Mouse (Mus musculus) large intestine, adult 2 months (tissue): ENCODE measurements at regions not wholly inside any gene's neighbourhood (a gene's known extent, or its start where the extent isn't known, plus 50 kb on each side); places are given as distances from the start of the nearest gene placed in this dataset.

Experiments used
- DNase-seq: peaks from one replicate; pipeline ENCODE4 v3.0.0-alpha.2; 2012; ENCODE audit warnings: low read depth, low spot score
- WGBS: fragments of 180-500 bp; shearing (Covaris S2); methylation state at CpG from one replicate; pipeline ENCODE4 v1.1.7; 2018; 5-methylcytosine and 5-hydroxymethylcytosine counted together

DNA sequence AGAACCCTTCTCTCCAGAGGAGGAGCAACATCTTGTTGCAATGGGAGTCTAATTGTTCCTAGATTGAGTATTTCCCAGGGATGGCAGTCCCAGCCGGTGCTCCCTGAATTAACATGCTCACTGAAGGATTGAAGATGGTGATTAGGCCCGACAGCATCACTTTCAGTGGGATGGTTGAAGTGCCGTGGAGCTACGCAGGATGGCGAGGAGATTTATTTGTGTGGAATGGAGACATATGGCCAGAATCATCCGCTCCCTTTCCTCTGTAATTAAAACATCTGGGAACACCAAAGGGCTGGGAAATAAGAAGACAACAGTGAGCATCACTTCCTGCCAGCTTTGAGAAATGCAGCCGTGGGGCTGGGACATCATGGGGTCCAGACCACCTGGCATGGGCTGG, 512.4 kb downstream of the Dhx35 start:
- WGBS: 68% methylated on average over 7 of the region's 7 CpGs

DNA sequence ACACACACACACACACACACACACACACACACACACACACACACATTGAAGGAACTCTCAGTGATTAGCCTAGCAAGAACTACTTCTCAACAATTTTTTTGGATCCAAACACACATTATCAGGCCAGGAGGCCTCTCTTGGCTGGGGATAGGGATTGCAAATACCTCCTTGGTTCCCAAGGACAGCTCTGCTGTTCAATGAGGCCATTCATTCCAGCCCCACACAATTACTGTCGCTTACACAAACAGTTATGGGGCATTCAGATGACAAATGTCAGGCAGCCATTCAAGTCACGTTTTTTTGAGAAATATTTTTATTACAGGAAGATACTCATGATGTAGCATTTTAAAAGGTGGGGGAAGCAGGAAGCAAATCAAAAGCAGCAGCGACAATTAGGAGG, 540.1 kb downstream of the Dhx35 start:
- 22% methylated on average over 3 of the region's 3 CpGs for WGBS
- no peak for DNase-seq

More for the DNA sequence above, 512.4 kb downstream of the Dhx35 start:
- DNase-seq: no peak

DNA sequence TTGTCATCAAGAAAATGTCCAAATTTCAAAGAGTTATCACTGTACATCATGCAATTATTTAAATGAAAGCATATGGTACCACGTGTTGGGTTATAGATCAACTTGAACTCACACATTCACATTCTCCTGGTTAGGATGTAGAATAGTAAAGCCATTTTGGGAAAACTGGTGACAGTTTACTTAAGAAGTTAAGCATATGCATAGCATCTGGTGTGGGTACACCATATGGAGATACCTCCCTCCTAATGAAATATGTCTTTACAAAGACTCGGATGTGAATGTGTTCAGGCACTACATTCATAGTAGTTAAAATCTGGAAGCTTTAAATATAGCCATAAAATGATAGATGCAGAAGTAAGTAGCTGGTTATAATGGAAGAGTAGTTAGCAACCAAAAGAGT, 542.0 kb downstream of the Dhx35 start:
- DNase-seq: no peak
- WGBS: 79% methylated on average over 2 of the region's 2 CpGs

DNA sequence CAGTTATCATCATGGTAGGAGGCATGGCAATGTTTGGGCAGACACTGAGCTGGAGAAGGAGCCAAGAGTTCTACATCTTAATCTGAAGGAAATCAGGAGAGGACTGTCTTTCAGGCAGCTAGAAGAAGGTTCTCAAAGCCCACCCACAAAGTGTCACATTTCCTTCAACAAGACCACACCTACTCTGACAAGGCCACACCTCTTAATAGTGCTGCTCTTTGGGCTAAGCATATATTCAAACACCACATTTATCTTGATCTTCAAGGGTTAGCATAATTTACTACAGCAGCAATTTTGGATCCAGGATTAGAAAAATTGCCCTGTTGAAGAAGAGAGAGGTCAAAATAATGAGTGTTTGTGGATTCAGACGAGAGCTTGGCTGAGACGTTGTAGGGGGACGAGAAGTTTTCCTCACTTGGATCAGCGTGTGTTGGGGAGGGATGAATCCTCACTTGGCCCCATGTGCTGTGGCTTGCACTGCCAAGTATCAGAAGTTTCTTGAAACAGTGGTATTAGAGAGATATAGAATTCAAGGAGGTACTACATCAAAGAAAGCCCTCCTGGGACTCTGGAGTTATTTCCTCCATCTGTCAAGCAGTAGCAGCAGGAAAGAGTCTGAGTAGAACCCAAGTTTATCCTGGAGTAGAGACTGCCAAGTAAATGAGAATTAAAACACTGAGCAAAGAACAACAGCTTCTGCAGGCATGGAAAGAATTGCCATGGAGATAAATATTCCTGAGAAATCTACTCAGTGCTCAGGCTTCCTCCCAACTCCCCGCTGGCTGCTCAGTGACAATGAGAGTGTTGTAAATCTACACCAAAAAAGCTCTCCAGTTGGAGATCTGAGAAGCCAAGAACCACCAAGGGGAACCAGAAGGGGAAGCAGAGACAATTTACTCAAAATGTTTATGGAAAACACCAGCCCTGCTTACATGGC, 549.3 kb downstream of the Dhx35 start:
- WGBS: 59% methylated on average over 5 of the region's 5 CpGs
- no peak for DNase-seq

DNA sequence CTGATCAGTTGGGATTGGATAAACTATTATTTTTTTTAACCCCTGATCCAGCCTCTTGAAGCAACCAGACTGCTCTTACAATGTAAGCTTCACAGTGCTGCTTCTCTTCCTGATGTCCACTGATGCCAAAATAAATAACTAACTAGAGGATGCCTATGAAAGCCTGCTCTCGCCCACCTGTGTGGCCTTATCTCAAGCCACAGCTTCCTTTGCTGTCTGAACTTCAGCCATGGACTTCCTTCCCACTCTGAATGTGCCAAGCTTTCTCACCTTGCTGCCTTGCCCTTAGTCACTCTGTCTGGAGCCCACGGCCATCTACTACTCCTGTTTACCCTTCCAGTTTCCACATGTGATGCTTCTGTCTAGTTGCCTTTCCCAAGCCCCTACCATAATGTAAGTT, 559.6 kb downstream of the Dhx35 start:
- WGBS: 46% methylated on average over 2 of the region's 2 CpGs
- no peak for DNase-seq

DNA sequence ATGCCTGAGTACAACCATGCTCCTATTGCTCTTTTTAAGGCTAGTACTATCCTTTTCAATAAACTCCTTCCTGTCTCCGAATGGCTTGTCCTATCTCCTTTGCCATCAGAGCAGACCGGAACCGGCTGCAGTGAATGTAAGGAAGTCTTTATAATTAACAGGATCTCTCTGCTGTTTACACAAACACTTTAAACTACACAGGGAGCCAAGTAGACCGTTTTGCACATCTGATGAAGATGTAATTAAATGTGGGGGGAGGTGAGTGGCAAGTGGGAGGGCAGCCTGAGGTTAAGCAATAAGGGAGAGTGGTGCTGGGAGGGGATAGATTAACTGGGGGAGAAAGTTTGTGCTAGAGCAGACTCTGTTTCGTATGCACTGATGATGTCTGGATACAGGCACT, 561.9 kb downstream of the Dhx35 start:
- WGBS: 15% methylated on average over 5 of the region's 5 CpGs

DNA sequence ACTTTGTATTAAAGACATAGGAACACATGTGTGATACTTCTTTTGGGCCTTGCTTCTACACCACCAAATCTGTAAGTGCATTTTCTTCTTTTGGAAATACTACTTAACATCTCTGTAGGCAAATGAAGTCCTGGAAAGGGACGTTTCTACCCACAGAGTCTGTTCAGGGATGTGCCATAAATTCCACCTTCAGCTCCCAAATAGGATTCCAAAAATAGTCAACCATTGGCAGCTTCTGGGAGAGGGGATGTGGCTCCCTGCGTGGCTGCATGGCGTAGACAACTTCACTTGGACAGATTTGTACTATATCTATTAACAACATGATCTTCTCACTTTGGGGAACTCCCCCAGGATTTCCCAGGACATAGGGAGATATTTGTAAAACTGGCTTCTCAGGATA, 566.8 kb downstream of the Dhx35 start:
- DNase-seq: no peak
- WGBS: 51% methylated on average over 3 of the region's 3 CpGs

More for the DNA sequence above, 561.9 kb downstream of the Dhx35 start:
- no peak for DNase-seq

DNA sequence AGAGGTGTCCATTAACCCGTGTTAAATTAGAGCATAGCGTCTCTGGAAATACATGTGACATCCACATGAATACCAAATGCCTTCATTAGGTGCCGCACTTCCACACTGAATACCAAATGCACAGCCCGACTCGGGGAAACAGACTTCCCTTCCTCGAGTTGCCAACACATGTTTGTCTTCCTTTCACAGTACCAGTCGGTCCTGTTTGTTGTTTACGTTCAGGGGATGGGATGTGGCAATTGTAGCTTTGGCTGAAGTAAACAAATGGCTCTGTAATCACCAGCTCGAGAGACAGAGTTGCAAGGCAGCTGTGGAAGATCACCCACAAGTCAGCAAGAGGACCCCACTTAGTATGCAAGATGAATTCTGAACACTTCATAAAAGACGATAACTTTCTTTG, 598.3 kb downstream of the Dhx35 start:
- DNase-seq: no peak
- 35% methylated on average over 10 of the region's 10 CpGs for WGBS

DNA sequence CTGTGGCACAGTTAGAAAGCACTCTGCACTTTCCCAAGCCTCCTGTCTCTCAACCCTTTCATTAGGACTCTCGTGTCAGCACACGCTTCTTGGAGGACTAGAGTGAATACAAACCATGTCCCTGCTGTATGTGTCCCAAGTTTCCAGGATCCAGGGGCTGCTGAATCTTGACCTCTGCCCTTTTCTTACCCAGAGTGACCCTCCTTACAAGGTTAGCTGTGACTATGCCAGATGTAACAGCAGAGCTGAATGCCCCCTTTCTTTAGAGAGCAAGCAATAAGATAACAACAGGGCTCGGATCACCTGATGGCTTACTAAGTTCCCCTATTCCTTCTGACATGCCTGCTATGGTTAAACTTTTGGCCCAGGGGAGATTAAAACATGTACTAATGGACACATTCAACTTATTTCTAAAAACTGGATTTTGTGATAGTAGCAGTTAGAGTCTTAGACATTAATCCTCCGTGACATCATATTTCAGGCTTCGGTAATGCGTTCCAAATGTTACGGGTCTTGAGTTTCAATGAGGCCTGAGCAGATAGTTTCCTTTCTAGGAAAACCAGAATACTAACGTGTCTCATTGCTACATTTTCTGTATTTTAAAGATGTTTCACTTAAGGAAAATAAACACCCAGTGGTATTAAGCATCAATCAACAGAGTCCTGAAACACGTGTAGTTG, 607.0 kb downstream of the Dhx35 start:
- no peak for DNase-seq
- 78% methylated on average over 9 of the region's 9 CpGs for WGBS

DNA sequence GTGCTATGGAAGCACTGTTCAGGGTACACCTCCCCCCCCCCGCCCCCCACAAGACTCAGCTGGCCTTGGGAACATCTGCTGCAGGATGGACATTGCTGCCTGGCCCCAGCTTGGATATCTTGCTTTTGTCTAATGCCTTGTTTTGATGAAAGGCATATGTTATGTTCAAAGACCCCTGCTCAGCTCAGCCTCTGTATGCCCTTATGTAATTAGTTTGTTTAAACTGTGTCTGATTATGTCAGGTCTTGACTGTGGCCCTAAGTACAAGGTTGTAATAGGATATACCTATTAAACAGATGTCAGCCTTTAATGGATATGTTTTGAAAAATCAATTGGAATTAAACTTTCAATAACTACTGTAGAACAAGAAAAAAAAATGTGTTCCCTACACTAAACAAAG, 610.3 kb downstream of the Dhx35 start:
- DNase-seq: no peak
- WGBS: 44% methylated on average over 1 of the region's 1 CpGs

DNA sequence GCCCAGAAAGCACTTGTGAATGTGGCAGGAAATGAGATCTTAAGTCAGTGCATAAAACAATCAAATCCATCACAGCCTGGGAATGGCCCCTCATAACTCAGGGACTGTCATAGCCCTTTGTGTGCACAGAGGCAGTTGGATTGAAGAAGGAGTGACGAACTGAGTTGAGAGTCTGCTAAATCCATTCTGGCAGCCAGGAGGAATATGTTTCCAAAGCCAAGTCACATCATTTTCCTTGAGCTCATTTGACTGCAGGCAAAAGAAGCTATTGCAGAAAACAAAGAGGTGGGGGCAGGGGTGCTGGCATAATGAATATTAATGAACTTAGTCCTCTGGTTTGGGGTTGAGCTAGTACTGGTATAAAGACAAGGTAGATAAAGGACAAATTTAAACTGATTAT, 620.0 kb downstream of the Dhx35 start:
- no peak for DNase-seq
- WGBS: 13% methylated on average over 1 of the region's 1 CpGs

DNA sequence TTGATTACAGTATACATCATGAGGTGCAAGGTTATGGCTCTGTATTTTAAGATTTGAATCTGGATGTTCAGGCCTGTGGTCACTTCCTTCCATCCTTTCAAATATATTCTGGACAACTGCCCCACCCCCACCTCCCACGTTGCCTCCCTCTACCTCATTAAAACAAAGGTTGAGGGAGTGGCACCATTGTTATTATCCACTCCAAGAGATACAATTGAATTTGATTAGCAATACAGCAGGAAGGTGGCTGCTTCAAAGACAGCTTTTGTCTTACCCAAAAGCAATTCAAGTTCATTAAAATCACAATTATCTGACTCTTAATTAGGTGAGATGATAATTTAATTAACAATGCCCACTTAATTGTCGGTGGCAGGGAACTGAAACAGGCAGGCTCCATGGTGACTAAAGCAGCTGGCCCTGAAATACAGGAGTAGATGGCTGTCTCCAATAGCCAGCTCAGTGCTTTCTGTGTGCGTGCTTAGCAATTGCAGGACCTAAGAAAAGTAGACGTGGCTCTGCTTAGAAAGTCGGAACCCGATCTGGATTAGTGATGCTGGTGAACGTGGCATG, 623.8 kb downstream of the Dhx35 start:
- DNase-seq: no peak
- WGBS: 70% methylated on average over 7 of the region's 7 CpGs

DNA sequence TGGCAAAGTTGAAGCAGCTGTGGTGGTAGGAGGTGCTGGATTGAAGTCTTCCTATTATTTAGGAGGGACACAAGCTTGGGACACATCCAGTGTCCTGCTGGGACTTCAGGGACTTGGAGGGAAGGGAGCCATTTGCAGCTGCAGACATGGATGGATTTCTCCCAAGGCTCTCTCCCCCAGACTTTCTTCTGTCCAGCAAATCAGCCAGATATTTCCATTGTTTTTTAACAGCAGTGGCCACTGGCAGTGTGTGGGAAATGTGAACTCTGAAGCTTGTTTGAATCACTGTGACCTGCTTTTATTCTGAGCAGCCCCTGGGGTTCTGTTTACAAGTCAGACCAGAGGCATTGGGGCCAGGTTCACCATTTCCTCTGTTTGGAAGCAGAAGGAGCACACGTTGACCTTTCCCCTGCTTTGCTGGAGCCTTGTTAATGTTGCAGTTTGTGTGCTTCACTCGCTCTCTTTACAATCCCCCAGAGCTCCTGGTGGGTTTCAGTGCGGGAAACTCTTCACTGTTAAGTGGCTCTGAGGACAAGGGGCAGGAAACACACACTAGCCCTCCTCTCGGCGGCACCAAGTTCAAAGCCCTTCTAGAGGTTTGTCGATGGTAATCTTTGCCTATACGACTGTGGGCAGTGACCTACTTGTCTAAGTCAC, 627.8 kb downstream of the Dhx35 start:
- DNase-seq: no peak
- 33% methylated on average over 7 of the region's 7 CpGs for WGBS

DNA sequence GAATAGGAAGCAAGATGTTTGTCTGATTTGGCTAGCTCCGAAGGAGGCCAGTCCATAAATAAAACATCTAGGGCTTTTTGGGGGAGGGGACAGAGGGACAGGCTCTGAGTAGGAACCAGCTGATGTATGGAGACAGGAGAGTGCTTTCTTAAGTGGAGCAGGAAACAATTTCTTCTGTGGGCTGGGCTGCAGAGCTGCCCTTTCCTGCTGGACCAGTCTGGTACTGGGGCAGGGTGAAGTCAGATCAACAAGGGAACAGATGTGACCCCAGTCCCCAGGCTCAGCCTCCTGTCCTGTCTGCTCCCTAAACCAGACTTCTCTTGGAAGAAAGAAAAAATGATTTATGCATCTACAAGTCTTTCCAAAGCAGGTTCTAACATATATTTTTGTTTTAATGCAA, 633.6 kb downstream of the Dhx35 start:
- DNase-seq: no peak
- 16% methylated on average over 1 of the region's 1 CpGs for WGBS

DNA sequence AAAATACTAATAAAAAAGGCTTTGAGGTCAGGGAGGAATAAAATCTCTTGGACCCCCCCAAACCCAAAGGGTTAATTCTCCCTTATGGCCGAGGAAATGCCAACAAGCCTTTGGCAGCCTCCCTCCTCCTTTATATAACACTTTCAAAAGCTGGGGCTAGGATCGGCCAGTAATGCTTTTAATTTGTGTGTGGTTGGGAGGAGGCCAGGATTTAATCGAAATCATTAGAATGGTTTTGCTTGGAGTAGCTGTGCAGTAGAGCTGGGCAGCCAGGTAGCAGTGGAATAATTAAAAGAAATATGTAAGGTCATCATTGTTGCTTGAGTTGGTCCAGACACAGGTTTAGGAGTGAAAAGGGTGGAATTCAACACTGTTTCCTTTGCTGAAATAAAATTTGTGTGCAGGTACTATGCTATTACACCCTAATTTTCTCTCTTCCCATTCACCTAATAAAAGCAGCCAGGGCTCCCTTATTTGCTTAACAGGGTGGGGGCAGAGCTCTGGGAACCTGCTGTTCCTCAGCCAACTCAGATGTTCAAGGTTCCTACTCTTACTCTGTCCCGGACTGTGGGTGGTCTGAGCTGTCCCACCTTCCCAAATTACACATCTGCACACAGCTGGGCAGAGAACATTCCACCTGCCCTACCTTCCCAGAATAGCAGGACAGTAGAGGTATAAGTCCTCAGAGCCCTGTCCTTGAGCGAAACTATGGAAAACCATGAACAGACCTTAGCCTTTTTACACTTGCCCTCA, 636.1 kb downstream of the Dhx35 start:
- 53% methylated on average over 5 of the region's 5 CpGs for WGBS
- no peak for DNase-seq

DNA sequence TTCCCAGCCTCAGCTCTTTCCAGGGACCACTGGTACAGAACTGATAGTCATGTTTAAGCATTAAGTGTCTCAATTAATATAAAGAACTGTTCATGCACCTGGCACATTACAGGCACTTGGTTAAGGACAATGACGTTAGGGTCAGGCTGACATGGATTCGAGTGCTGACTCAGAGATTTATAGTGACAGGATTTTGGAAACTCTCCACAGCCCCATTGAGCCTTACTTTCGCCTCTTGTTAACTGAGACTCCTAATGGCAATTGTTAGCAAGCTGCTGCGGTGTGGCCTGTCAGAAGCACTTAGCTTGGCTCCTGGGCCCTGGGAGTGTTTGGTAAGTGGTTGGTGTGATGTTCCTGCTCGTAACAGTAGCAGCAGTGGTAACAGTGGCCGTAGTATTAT, 644.4 kb downstream of the Dhx35 start:
- DNase-seq: no peak

DNA sequence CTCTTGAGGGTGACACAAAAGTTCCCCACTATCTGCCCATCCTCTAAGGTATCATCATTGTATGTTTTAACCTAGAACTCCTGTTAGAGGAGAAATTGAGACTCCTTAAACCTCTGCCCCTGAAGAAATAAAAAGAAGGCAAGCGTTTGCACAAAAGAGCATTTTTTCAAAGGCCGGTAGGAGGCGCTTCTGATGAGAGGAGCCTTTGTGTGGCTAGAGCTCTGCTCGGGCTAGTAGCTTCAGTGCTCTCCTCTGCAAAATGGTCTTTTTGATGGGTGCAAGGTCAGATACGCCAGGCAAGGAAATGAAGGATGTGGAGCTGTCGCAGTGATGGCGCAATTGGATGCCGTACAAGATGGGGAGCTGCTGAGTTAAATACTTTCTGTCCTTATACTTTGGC, 649.0 kb downstream of the Dhx35 start:
- DNase-seq: no peak
- WGBS: 46% methylated on average over 8 of the region's 8 CpGs

More for the DNA sequence above, 644.4 kb downstream of the Dhx35 start:
- WGBS: 79% methylated on average over 6 of the region's 6 CpGs

DNA sequence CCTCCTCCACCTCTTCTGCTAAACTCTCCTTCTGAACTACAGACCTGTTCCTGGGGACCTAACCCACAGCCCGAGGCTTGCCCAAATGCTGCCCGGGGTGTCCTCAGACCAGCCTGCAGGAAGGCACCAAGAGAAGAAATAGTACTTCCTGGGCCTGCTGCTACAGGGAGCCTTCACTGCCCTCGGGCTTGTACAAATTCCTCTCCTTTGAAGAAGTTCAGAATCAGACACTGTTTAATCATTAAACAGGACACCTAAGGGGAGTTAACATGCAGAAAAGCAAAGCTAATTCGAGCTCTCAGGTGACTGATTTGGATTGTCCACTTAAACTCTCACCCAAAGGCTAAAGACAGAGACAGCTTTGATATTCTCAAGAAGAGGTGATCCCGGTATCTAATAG, 651.8 kb downstream of the Dhx35 start:
- DNase-seq: no peak
- 28% methylated on average over 5 of the region's 5 CpGs for WGBS

DNA sequence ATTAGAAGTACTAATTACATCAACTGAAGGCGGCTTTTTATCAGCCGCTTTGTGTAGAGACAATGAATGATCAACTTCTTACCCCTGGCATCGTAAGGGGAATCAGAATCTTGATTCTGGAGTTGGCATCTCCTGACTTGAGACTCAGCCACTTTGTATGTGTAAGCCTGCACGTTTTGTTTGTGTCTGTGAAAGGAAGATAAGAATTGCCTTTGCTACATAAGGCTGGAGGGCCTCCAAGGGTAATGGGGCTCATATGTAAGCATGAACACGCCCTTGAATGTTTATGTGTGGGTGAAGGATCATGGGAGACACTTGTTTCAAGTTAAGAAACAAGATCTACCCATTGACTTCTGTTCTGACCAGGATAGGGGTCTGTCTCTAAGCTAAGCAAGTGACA, 652.3 kb downstream of the Dhx35 start:
- no peak for DNase-seq
- 41% methylated on average over 5 of the region's 5 CpGs for WGBS

DNA sequence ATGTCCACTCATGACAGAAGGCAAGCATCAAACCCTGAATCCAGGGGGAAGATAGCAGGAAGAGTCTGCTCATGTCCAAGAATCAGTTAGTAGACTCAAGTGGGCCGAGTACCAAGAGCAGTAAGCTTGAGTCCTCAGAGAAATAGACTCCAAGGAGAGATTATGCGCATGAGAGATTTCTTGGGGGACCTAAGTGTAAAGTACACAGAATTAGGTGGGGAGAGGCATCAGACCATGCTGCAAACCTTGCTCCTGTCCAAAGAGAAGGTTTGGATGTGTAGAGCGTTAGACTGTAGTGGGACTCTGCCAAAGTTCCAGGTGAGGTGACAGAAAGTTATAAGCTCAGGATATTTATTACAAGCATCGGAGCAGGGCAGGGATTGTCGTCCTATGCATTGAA, 654.4 kb downstream of the Dhx35 start:
- 85% methylated on average over 5 of the region's 5 CpGs for WGBS
- no peak for DNase-seq
